Mouse (Mus musculus) kidney, embryonic 16.5 days (tissue): ENCODE data around the gene Ephb1. TPM values are rescaled to one million over a fixed set of nuclear protein-coding genes. Genes with fewer than 3 reads are reported as not detected.

Source experiments
- ATAC-seq: fragments of 200-750 bp; cut with Nextera tagmentation; 2 replicates; pipeline ENCODE4 v1.8.0; 2017; ENCODE audit warnings: moderate TSS enrichment; ENCODE audit not compliant: low FRiP score, low TSS enrichment
- H3K27ac ChIP-seq: fragments of 300-500 bp; sonication (generic); 2 replicates; pipeline ENCODE4 v1.5.1; 2014; ENCODE audit warnings: low read length
- H3K27me3 ChIP-seq: fragments of 300-500 bp; sonication (generic); 2 replicates; pipeline ENCODE4 v1.6.1; 2014; ENCODE audit warnings: low read length, control low read depth, mixed read lengths; ENCODE audit not compliant: insufficient read depth
- H3K36me3 ChIP-seq: fragments of 300-500 bp; sonication (generic); 2 replicates; pipeline ENCODE4 v1.6.1; 2014; ENCODE audit warnings: low read length, control low read depth, mixed read lengths; ENCODE audit not compliant: insufficient read depth
- H3K4me1 ChIP-seq: fragments of 300-500 bp; sonication (generic); 2 replicates; pipeline ENCODE4 v1.6.1; 2014; ENCODE audit warnings: low read length, control low read depth, mixed read lengths; ENCODE audit not compliant: insufficient read depth
- H3K4me2 ChIP-seq: fragments of 300-500 bp; sonication (generic); replicated peaks from 2 replicates; pipeline ENCODE4 v1.6.1; 2014; ENCODE audit warnings: low read depth, low read length
- H3K4me3 ChIP-seq: fragments of 300-500 bp; sonication (generic); 2 replicates; pipeline ENCODE4 v1.5.1; 2014; ENCODE audit warnings: mild to moderate bottlenecking, low read length
- H3K9ac ChIP-seq: fragments of 300-500 bp; sonication (generic); replicated peaks from 2 replicates; pipeline ENCODE4 v1.6.1; 2014; ENCODE audit warnings: low read length
- H3K9me3 ChIP-seq: fragments of 300-500 bp; sonication (generic); 2 replicates; pipeline ENCODE4 v1.6.1; 2016; ENCODE audit warnings: low read length, control low read depth
- WGBS: fragments of 180-500 bp; shearing (Covaris S2); extraction: QIAGEN DNeasy Blood & Tissue Kit; methylation state at CpG from one replicate; pipeline ENCODE4 v1.1.7; 2014; 5-methylcytosine and 5-hydroxymethylcytosine counted together
- polyA plus RNA-seq: library from polyadenylated mRNA; unstranded; fragments of >200 nt; fragmentation: Nextera tagmentation; extraction: Ambion mirVana; gene quantifications from 2 replicates; pipeline ENCODE4 v1.2.1, GENCODE M21; 2015

Ephb1 gene
- polyA plus RNA-seq, 1 experiment from 2014 or later: 4.1 TPM

DNA sequence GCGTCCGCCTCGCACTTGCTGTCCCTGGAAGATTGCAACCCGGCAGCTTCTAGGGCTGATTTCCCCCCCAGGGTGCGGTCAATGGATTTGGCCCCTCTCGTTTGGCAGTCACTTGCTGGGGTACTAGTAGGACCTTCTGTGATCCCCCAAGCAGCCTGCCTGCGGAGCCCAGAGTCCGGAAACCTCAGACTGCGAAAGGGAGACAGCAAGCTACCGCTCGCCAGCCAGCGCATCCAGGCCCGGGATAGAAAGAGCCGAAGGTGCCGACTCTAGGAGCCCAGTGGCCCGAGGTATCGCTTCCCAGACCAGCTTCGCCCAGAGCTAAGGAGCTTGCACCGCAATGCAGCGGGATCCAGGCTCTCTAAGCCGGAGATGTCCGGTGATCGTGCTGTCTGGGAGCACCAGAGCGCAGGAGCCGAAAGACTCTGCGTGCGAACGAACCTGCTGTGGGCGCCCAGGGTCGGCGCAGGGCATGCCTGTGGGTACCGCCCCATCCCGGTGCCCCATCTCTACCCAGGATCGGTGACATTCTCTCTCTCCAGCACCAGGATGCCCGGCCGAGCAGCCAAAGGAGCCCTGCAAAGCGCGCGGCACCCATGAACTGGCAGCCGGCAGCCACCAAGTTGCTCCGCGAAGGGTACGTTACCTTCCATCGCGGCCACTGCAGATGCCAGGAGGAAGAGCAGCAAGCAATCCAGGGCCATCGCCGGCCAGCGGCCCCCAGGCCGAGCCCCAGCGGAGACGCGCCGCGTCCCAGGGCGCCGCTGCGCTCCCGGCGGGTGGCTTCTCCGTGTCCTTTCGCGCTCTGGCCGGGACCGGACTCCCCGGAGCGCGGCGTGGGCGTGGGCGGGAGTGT, 629 bp downstream of the Ephb1 start:
- H3K9ac ChIP-seq: peak overlapping the region; percentile 29
- H3K36me3 ChIP-seq: no peaks in the 10 kb centered on the region
- H3K27me3 ChIP-seq: peaks cover 84% of the 10 kb centered on the region
- peak overlapping the region; percentile 83 for H3K4me2 ChIP-seq
- under 1% methylated on average over 69 of the region's 70 CpGs for WGBS
- ATAC-seq: peak; percentile 58
- no peak overlapping the region for H3K27ac ChIP-seq
- H3K4me3 ChIP-seq: peak overlapping the region; percentile 52
- H3K4me1 ChIP-seq: peaks cover 17% of the 10 kb centered on the region
- no peaks in the 10 kb centered on the region for H3K9me3 ChIP-seq

DNA sequence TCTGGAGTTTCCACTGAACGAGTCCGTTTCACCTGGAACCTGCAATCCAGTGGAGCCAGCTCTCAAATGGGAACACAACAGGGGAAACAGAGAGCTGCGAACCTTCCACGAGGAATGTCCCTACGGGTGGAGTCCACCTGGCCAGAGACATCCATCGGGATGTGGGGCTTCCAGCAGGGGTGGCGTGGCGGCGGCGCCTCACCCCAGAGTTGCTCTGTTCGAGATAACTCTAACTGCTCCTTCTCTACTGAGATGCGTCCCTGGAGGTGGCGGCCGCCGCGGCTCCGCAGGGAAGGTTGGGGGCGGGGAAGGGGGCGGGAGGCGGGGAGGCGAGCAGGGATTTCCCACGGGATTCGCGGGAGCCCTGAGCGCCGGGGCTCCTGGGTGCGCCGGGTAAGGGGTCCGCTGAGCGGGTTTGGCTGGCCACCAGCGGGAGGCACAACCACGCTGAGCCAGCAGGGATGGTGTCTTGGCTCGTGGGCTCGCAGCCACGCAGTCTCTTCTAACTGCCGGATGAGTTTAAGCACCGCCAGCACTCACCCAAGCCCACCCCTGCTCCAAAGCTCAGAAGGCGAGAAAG, 1.3 kb downstream of the Ephb1 start:
- Histone ChIP-seq H3K27me3 (peaks cover 92% of the 10 kb centered on the region), H3K9ac (no peak overlapping the region; the same call in 1 of the 2 replicates), H3K4me2 (peak overlapping the region; percentile 83), H3K4me1 (peaks cover 17% of the 10 kb centered on the region), H3K36me3 (no peaks in the 10 kb centered on the region), H3K4me3 (peak overlapping the region; percentile 52), H3K9me3 (no peaks in the 10 kb centered on the region), H3K27ac (no peak overlapping the region)
- no peak for ATAC-seq
- under 1% methylated on average over 31 of the region's 38 CpGs for WGBS

DNA sequence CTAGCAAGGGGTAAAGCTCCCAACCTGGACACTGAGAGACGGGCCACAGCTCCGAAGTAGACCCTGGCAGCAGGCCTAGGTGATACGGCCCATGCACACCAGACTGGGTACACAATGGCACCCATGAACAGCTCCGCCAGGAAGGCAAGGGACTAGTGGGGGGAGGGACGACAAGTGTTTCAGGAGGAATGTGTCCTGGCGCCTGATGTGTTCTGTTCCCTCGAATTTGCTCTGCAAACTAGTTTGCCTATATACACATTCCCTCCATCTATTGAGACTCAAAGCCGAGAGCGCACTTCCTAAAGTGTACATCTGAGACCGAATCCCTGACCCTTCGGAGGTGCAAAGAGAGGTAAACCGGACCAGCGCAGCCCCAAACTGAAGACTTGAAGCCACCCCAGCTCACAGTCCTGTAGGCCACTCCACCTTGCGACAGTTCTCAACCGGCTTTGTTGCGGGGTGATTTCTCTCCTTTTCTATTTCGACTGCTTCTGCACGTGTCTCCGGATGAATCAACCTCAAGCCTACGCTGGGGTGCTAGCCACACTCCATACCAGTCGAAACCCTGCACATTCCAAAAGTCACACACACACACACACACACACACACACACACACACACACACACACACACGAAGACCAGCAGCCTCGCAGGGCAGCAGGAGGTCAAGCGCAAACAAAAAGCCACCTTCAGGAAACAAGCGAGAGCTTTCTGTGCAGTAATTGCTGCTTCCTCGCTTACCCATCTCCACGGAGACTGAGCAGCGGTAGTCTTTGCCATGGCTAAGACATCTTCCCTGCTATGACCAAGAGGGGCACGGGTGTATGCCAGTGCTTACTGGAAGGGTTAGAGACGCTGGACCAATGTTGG, 2.1 kb downstream of the Ephb1 start:
- H3K27me3 ChIP-seq: peaks cover 94% of the 10 kb centered on the region
- peak overlapping the region; percentile 52 for H3K4me3 ChIP-seq
- H3K9me3 ChIP-seq: no peaks in the 10 kb centered on the region
- no peak overlapping the region for H3K27ac ChIP-seq
- ATAC-seq: no peak
- H3K36me3 ChIP-seq: no peaks in the 10 kb centered on the region
- 2% methylated on average over 30 of the region's 30 CpGs for WGBS
- H3K9ac ChIP-seq: no peak overlapping the region
- H3K4me1 ChIP-seq: peaks cover 17% of the 10 kb centered on the region
- H3K4me2 ChIP-seq: peak overlapping the region; percentile 83

DNA sequence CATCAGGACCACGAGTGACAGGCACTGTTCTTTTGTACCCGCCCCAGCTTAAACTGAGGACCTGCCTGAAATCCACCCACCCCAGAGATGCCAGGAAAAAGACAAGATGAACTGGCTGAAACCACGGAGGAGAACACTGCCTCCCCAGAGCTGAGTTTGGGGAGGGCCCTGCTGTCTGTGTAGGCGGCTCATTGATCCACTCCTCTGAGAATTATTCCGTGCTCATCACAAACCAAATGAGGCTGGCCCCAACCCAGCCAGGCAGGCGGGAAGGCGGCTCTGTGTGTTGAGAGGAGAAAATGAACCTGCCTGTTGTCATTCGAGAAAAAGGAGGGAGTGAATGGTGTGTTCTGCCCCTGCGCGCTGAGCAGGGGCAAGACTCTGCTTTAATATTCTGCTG, 2.8 kb downstream of the Ephb1 start:
- no peak for ATAC-seq
- 17% methylated on average over 10 of the region's 10 CpGs for WGBS
- H3K9ac ChIP-seq: no peak overlapping the region
- peaks cover 87% of the 10 kb centered on the region for H3K27me3 ChIP-seq
- no peaks in the 10 kb centered on the region for H3K36me3 ChIP-seq
- H3K4me1 ChIP-seq: peaks cover 17% of the 10 kb centered on the region
- no peaks in the 10 kb centered on the region for H3K9me3 ChIP-seq
- H3K4me3 ChIP-seq: no peak overlapping the region
- peak overlapping the region; percentile 83 for H3K4me2 ChIP-seq
- H3K27ac ChIP-seq: no peak overlapping the region

DNA sequence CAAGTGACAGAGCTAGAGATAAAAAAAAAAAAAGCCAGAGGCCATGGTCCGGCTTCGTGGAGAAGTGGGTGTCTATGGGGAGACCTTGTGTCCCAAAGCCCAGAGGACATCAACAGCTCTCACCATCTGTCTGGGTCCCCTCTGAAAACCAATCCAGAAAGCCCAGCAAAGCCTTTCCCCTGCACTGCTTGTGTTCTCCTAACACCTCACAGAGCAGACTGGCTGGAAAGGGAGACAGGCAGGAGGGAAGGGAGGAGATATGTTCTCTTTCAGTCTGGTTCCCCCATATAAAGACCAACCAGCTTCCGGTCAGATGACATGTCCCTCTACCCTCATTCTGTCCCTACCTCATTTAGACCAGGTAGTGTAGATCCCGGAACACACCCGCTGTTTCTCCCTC, 3.3 kb downstream of the Ephb1 start:
- Histone ChIP-seq H3K4me3 (no peak overlapping the region), H3K27me3 (peaks cover 82% of the 10 kb centered on the region), H3K9me3 (no peaks in the 10 kb centered on the region), H3K4me1 (peaks cover 17% of the 10 kb centered on the region), H3K36me3 (no peaks in the 10 kb centered on the region), H3K4me2 (no peak overlapping the region), H3K27ac (no peak overlapping the region), H3K9ac (no peak overlapping the region)
- WGBS: 50% methylated on average over 5 of the region's 5 CpGs
- no peak for ATAC-seq

DNA sequence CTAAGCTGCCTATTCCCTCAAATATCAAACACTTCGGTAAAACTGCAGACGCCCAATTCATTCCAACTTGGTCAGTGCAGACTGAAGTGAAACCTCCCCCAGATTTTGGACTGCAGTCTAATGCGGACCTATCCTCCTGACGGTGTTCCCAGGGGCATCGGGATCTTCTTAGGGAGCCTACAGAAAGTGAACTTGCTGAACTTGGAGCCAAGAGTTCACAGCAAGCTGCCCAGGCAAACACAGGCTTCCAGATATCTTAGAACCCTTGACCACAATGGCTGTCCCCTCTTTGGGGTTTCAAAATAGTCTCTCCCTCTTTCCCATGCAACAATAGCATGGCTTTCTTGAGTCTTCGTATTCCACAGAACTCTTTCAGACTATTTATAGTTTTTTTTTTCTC, 3.8 kb downstream of the Ephb1 start:
- Histone ChIP-seq H3K4me1 (peaks cover 17% of the 10 kb centered on the region), H3K9me3 (no peaks in the 10 kb centered on the region), H3K4me2 (no peak overlapping the region), H3K36me3 (no peaks in the 10 kb centered on the region), H3K9ac (no peak overlapping the region), H3K27me3 (peaks cover 78% of the 10 kb centered on the region), H3K4me3 (no peak overlapping the region), H3K27ac (no peak overlapping the region)
- ATAC-seq: no peak
- 77% methylated on average over 6 of the region's 6 CpGs for WGBS

DNA sequence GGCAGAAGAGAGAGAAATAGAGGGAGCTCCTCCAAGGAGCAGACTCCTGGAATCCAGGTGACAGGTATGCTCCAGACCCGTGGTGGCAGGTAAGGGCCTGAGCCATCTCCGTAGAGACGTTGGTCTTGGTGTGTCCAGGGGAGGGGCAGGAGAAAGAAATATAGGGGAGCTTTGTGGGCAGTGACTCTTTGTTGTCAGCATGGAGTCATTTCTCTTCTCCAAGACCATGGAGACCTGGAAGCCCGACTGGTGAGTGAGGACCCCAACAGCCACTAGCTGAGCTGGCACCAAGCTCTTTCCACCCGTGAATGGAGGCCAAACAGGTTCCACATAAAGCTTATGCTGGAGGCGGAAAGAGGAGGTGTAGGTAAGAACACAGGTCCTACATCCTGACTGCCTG, 4.4 kb downstream of the Ephb1 start:
- no peak for ATAC-seq
- WGBS: 80% methylated on average over 6 of the region's 6 CpGs
- H3K27me3 ChIP-seq: peaks cover 72% of the 10 kb centered on the region
- H3K4me2 ChIP-seq: no peak overlapping the region
- no peaks in the 10 kb centered on the region for H3K36me3 ChIP-seq
- no peak overlapping the region for H3K27ac ChIP-seq
- H3K9ac ChIP-seq: no peak overlapping the region
- H3K4me1 ChIP-seq: peaks cover 17% of the 10 kb centered on the region
- no peak overlapping the region for H3K4me3 ChIP-seq
- no peaks in the 10 kb centered on the region for H3K9me3 ChIP-seq

DNA sequence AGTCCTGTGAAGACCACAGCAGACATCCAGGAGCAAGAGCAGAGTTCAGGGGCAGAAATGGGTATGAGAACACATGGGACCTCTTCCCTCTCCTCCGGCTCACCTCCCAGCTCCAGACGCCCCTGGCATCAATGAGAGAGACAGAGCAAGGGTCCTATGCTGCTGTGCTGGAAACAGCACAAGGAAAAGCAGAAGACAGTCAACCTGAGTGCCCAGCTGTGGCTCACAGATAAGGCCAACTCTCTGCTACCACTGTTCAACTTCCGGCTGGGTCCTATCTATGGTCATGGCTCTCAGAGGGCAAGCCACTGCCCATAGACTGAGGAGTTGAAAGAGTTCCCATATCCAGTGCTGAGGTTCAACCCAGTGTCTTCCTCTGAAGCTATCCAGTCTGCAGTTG, 7.7 kb downstream of the Ephb1 start:
- H3K9ac ChIP-seq: no peak overlapping the region
- H3K27ac ChIP-seq: no peak overlapping the region
- H3K4me1 ChIP-seq: no peaks in the 10 kb centered on the region
- H3K4me2 ChIP-seq: no peak overlapping the region
- peaks cover 46% of the 10 kb centered on the region for H3K27me3 ChIP-seq
- no peak overlapping the region for H3K4me3 ChIP-seq
- WGBS: 91% methylated on average over 3 of the region's 3 CpGs
- ATAC-seq: no peak
- H3K9me3 ChIP-seq: no peaks in the 10 kb centered on the region
- no peaks in the 10 kb centered on the region for H3K36me3 ChIP-seq

DNA sequence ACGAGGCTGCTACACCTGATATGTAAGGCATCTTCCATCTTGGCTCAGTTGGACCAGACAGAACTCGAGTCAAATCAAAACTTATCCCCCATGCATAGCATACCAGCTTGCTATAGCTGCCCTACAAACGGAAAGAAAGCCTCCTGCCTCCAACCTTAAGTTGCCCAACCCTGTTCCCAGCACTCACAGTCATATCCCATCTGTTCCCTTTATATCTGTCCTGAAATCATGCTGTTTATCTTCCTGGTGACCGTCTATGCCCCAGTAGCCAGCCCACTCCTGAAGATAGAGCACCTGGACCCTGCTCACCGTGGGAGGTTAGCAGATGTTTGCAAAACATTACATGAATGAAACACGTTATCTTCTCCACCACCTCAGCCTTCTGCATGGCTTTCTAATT, 9.0 kb downstream of the Ephb1 start:
- H3K27ac ChIP-seq: no peak overlapping the region
- peaks cover 33% of the 10 kb centered on the region for H3K27me3 ChIP-seq
- H3K36me3 ChIP-seq: no peaks in the 10 kb centered on the region
- no peak overlapping the region for H3K4me2 ChIP-seq
- H3K9me3 ChIP-seq: no peaks in the 10 kb centered on the region
- no peak overlapping the region for H3K9ac ChIP-seq
- no peak overlapping the region for H3K4me3 ChIP-seq
- ATAC-seq: no peak
- no peaks in the 10 kb centered on the region for H3K4me1 ChIP-seq
- 73% methylated on average over 6 of the region's 6 CpGs for WGBS
